Mouse (Mus musculus): ENCODE measurements around the gene Ephx3. TPM values are rescaled to one million over a fixed set of nuclear protein-coding genes. Genes with fewer than 3 reads are reported as not detected.

The Ephx3 gene
- polyA plus RNA-seq, 1 experiment, result 16.6 TPM

DNA sequence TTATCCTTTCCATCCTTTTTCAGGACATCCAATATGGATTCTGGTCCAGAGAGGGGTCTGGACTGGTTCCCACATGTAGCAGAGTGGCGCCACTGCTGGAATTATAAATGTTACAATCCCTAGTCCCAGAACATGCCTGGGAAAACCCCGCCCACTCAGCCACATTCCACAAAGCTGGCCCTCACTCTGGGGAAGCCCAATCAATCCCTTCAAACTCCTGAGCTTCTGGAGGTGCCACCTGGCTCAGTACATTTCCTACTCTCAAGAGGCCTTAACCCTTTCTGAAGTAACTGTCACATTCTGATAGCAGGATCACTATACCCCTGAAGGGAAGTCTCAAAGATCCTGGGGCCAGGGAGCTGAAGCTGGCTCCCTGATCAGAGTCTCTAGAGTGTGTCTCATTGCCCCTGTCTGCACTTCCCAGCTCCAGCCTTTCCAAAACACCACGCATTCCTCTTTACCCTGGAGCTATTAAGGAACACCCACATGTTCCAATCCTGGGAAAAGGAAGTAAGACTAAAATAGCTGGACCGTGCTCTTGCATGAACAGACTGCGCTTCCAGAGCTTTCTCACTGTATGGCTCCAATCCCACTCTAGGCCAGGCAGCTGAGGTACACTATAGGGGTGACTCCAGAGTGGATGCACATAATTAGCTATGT is 18.4 kb upstream of the Ephx3 start:
- Histone ChIP-seq H3K4me3 (replicated peaks; ENCODE audit: extremely low read depth, low read depth, low read length) (no peak overlapping the region), H3K4me1 (ENCODE audit: control insufficient read depth, insufficient read depth, low read length) (no peaks in the 10 kb centered on the region)
- DNase-seq, result no peak
- WGBS, result 54% methylated on average over 5 of the region's 5 CpGs
- TF ChIP-seq POLR2A (IDR thresholded peaks at IDR 0.05; ENCODE audit: borderline replicate concordance, extremely low read depth, low read depth, low read length) (no peak), CTCF (IDR thresholded peaks at IDR 0.05; ENCODE audit: insufficient read depth, low read length) (no peak)

GRCm38 (mm10) chr17:32205345-32205744 is 16.0 kb upstream of the Ephx3 start:
- DNase-seq, result no peak
- H3K4me3 ChIP-seq (replicated peaks; ENCODE audit: extremely low read depth, low read depth, low read length), result no peak overlapping the region
- WGBS, result 65% methylated on average over 3 of the region's 3 CpGs
- no peaks in the 10 kb centered on the region for H3K4me1 ChIP-seq (ENCODE audit: control insufficient read depth, insufficient read depth, low read length)
- TF ChIP-seq POLR2A (IDR thresholded peaks at IDR 0.05; ENCODE audit: borderline replicate concordance, extremely low read depth, low read depth, low read length) (no peak), CTCF (IDR thresholded peaks at IDR 0.05; ENCODE audit: insufficient read depth, low read length) (no peak)

- Histone ChIP-seq H3K4me3 (replicated peaks; ENCODE audit: extremely low read depth, low read depth, low read length) (no peak overlapping the region), H3K4me1 (ENCODE audit: control insufficient read depth, insufficient read depth, low read length) (no peaks in the 10 kb centered on the region)
- WGBS, result 80% methylated on average over 3 of the region's 3 CpGs
- DNase-seq, result no peak
- no peak for TF ChIP-seq POLR2A (IDR thresholded peaks at IDR 0.05; ENCODE audit: borderline replicate concordance, extremely low read depth, low read depth, low read length)
- TF ChIP-seq CTCF (IDR thresholded peaks at IDR 0.05; ENCODE audit: insufficient read depth, low read length), result no peak
These were observed 13.6 kb upstream of the Ephx3 start for GRCm38 (mm10) chr17:32202972-32203371.

DNA sequence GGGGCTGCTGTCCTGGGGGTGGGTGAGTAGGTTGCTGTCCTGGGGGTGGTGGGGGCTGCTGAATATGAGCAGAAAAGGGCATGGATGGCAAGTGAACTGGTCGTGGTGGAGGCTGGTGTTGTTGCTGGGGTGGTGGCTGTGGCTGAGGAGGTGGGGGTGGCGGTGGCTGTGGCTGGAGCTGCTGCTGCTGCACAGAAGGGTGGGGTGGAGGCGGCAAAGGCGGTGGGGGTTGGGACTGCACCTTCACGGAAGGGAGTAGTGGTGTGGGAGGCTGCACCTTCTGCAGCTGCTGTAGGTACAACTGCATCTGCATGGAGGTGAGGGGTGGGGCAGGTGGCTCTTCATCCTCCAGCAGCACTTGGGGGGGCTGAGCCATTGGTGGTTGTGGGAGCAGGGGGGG is 11.7 kb upstream of the Ephx3 start:
- Histone ChIP-seq H3K4me3 (replicated peaks; ENCODE audit: extremely low read depth, low read depth, low read length) (no peak overlapping the region), H3K4me1 (ENCODE audit: control insufficient read depth, insufficient read depth, low read length) (no peaks in the 10 kb centered on the region)
- 79% methylated on average over 5 of the region's 5 CpGs for WGBS
- DNase-seq, result no peak
- TF ChIP-seq CTCF (IDR thresholded peaks at IDR 0.05; ENCODE audit: insufficient read depth, low read length) (no peak), POLR2A (IDR thresholded peaks at IDR 0.05; ENCODE audit: borderline replicate concordance, extremely low read depth, low read depth, low read length) (no peak)

- TF ChIP-seq POLR2A (IDR thresholded peaks at IDR 0.05; ENCODE audit: borderline replicate concordance, extremely low read depth, low read depth, low read length) (no peak), CTCF (IDR thresholded peaks at IDR 0.05; ENCODE audit: insufficient read depth, low read length) (no peak)
- 80% methylated on average over 2 of the region's 2 CpGs for WGBS
- Histone ChIP-seq H3K4me1 (ENCODE audit: control insufficient read depth, insufficient read depth, low read length) (no peaks in the 10 kb centered on the region), H3K4me3 (replicated peaks; ENCODE audit: extremely low read depth, low read depth, low read length) (no peak overlapping the region)
- no peak for DNase-seq
These were observed 10.4 kb upstream of the Ephx3 start for GRCm38 (mm10) chr17:32199796-32200195.

DNA sequence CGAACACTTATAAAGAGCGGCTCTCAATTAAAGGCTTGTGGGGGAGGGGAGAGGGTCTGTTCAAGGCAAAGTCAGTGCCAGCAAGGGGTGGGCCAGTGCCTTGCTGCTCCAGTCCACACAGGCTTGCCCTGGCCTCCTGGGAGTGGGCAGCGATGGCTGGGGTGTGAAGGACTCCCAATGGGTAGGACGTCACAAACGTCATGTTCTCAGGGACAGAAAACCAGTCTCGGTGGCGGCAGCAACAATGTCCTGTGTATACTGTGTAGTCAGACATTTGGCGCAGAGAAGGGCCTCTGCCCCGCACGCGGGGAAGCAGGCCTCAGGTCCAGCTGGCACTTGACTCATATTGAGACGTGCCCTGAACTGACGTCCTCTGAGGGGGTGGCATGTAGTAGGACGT is 7.8 kb upstream of the Ephx3 start:
- no peak for DNase-seq
- 77% methylated on average over 14 of the region's 14 CpGs for WGBS
- no peak overlapping the region for H3K4me3 ChIP-seq (replicated peaks; ENCODE audit: extremely low read depth, low read depth, low read length)
- TF ChIP-seq CTCF (IDR thresholded peaks at IDR 0.05; ENCODE audit: insufficient read depth, low read length) (no peak), POLR2A (IDR thresholded peaks at IDR 0.05; ENCODE audit: borderline replicate concordance, extremely low read depth, low read depth, low read length) (no peak)
- no peaks in the 10 kb centered on the region for H3K4me1 ChIP-seq (ENCODE audit: control insufficient read depth, insufficient read depth, low read length)

GRCm38 (mm10) chr17:32195725-32196124 is 6.4 kb upstream of the Ephx3 start:
- Histone ChIP-seq H3K4me3 (replicated peaks; ENCODE audit: extremely low read depth, low read depth, low read length) (no peak overlapping the region), H3K4me1 (ENCODE audit: control insufficient read depth, insufficient read depth, low read length) (no peaks in the 10 kb centered on the region)
- 73% methylated on average over 5 of the region's 5 CpGs for WGBS
- DNase-seq, result no peak
- TF ChIP-seq CTCF (IDR thresholded peaks at IDR 0.05; ENCODE audit: insufficient read depth, low read length) (no peak), POLR2A (IDR thresholded peaks at IDR 0.05; ENCODE audit: borderline replicate concordance, extremely low read depth, low read depth, low read length) (no peak)

DNA sequence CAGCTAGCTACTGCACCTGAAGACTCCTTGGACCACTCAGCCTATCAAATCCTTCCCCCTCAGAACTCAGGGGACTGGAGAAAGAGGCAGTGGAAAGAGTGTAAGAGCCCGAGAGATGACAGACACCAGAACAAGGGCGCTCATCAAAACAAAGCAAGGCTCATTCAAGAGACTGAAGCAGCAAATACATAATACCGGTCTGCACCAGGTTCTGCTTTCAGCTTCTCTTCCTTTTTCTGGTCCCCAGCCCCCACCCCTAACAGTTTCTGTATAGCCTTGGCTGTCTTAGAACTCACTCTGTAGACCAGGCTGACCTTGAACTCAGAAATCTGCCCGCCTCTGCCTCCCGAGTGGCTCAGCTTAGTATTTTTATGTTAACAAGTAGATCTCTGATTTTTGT is 3.7 kb upstream of the Ephx3 start:
- Histone ChIP-seq H3K4me3 (replicated peaks; ENCODE audit: extremely low read depth, low read depth, low read length) (no peak overlapping the region), H3K4me1 (ENCODE audit: control insufficient read depth, insufficient read depth, low read length) (peaks cover 5% of the 10 kb centered on the region)
- TF ChIP-seq POLR2A (IDR thresholded peaks at IDR 0.05; ENCODE audit: borderline replicate concordance, extremely low read depth, low read depth, low read length) (no peak), CTCF (IDR thresholded peaks at IDR 0.05; ENCODE audit: insufficient read depth, low read length) (no peak)
- WGBS, result 83% methylated on average over 5 of the region's 5 CpGs
- no peak for DNase-seq

DNA sequence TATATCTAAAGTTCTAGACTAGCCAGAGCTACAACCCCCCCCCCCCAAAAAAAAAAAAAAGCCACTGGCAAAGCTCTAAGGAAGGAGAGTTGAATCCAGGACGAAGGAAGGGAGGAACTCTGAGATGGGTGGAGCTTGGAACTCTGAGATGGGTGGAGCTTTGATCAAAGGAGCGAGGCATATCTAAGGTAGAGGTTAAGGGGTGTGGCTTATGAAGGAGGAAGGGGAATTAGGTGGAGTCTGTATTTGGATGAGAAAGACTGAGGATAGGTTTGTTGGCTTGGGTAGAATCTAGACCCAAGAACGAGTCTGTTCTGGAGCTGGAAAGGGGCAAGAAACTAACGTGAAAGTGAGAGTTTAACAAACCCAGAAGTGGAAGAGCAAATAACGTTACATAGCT is 501 bp upstream of the Ephx3 start:
- 8% methylated on average over 5 of the region's 5 CpGs for WGBS
- peaks cover 5% of the 10 kb centered on the region for H3K4me1 ChIP-seq (ENCODE audit: control insufficient read depth, insufficient read depth, low read length)
- DNase-seq, result no peak
- no peak overlapping the region for H3K4me3 ChIP-seq (replicated peaks; ENCODE audit: extremely low read depth, low read depth, low read length)
- no peak for TF ChIP-seq POLR2A (IDR thresholded peaks at IDR 0.05; ENCODE audit: borderline replicate concordance, extremely low read depth, low read depth, low read length)
- no peak for TF ChIP-seq CTCF (IDR thresholded peaks at IDR 0.05; ENCODE audit: insufficient read depth, low read length)

DNA sequence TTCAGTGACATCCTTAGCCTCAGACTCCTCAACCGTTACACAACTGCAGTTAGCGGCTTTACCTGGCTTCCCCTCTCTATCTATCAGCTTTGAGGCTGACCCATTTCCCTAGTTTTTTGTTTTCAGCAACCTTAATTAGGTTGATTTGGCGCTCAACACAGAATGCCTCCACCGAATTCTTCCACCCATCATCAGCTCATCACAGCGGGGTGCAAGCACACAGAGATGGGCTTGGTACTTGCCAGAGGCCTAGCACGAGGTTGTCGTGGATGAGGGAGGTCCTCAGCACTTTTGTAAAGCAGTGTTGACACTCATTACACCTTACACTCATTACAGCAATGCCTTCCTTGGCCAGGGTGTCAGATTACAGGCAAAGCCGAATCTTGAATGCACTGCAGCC is 6.3 kb downstream of the Ephx3 start:
- no peak for DNase-seq
- TF ChIP-seq POLR2A (IDR thresholded peaks at IDR 0.05; ENCODE audit: borderline replicate concordance, extremely low read depth, low read depth, low read length) (no peak), CTCF (IDR thresholded peaks at IDR 0.05; ENCODE audit: insufficient read depth, low read length) (no peak)
- Histone ChIP-seq H3K4me1 (ENCODE audit: control insufficient read depth, insufficient read depth, low read length) (no peaks in the 10 kb centered on the region), H3K4me3 (replicated peaks; ENCODE audit: extremely low read depth, low read depth, low read length) (no peak overlapping the region)
- WGBS, result 52% methylated on average over 8 of the region's 8 CpGs

Measured in lung, adult 2 months (tissue).